Mouse (Mus musculus): ENCODE data around the gene D630039A03Rik. TPM values are rescaled to one million over a fixed set of nuclear protein-coding genes. Genes with fewer than 3 reads are reported as not detected.
"Not testable (repeated sequence)": the region's sequence is repeated elsewhere in the genome, so short reads cannot be mapped to it uniquely, and the experiment has no call there.

The D630039A03Rik gene
- polyA plus RNA-seq, 1 experiment from 2014 or later, result 0.11 TPM

GRCm38 (mm10) chr4:57901210-57901609 lies 14.9 kb downstream of the D630039A03Rik start:
- WGBS, result 12% methylated on average over 4 of the region's 4 CpGs
- Histone ChIP-seq H3K36me3 (replicated peaks) (peaks cover 8% of the 10 kb centered on the region; the same call in 1 of the 2 replicates), H3K4me3 (no peak overlapping the region), H3K27me3 (replicated peaks; ENCODE audit: low read depth, poor library complexity, severe bottlenecking) (no peaks in the 10 kb centered on the region), H3K9me3 (no peaks in the 10 kb centered on the region), H3K4me1 (peaks cover 16% of the 10 kb centered on the region), H3K27ac (replicated peaks) (no peak overlapping the region)
- peak; percentile 57 for DNase-seq (ENCODE audit: low spot score)

GRCm38 (mm10) chr4:57896631-57897030 lies 19.5 kb downstream of the D630039A03Rik start:
- Histone ChIP-seq H3K4me1 (peaks cover 33% of the 10 kb centered on the region), H3K27me3 (replicated peaks; ENCODE audit: low read depth, poor library complexity, severe bottlenecking) (no peaks in the 10 kb centered on the region), H3K27ac (replicated peaks) (no peak overlapping the region), H3K9me3 (no peaks in the 10 kb centered on the region), H3K36me3 (replicated peaks) (peaks cover 14% of the 10 kb centered on the region), H3K4me3 (no peak overlapping the region)
- no peak for DNase-seq (ENCODE audit: low spot score)
- WGBS, result 83% methylated on average over 3 of the region's 3 CpGs

GRCm38 (mm10) chr4:57895902-57896301 lies 20.2 kb downstream of the D630039A03Rik start:
- WGBS, result 59% methylated on average over 6 of the region's 6 CpGs
- Histone ChIP-seq H3K4me3 (no peak overlapping the region), H3K4me1 (peaks cover 40% of the 10 kb centered on the region), H3K9me3 (no peaks in the 10 kb centered on the region), H3K27me3 (replicated peaks; ENCODE audit: low read depth, poor library complexity, severe bottlenecking) (no peaks in the 10 kb centered on the region), H3K36me3 (replicated peaks) (peaks cover 14% of the 10 kb centered on the region), H3K27ac (replicated peaks) (no peak overlapping the region)
- no peak for DNase-seq (ENCODE audit: low spot score)

GRCm38 (mm10) chr4:57895140-57895539 lies 21.0 kb downstream of the D630039A03Rik start:
- DNase-seq (ENCODE audit: low spot score), result no peak
- WGBS, result 27% methylated on average over 5 of the region's 5 CpGs

GRCm38 (mm10) chr4:57892001-57892586 lies 24.0 kb downstream of the D630039A03Rik start:
- Histone ChIP-seq H3K4me3 (no peak overlapping the region), H3K36me3 (replicated peaks) (peaks cover 8% of the 10 kb centered on the region), H3K4me1 (peaks cover 39% of the 10 kb centered on the region), H3K27me3 (replicated peaks; ENCODE audit: low read depth, poor library complexity, severe bottlenecking) (no peaks in the 10 kb centered on the region), H3K9me3 (no peaks in the 10 kb centered on the region), H3K27ac (replicated peaks) (no peak overlapping the region)
- no peak for DNase-seq (ENCODE audit: low spot score)
- 78% methylated on average over 10 of the region's 10 CpGs for WGBS

More at GRCm38 (mm10) chr4:57895140-57895539, 21.0 kb downstream of the D630039A03Rik start:
- H3K27me3 ChIP-seq (replicated peaks; ENCODE audit: low read depth, poor library complexity, severe bottlenecking), result no peaks in the 10 kb centered on the region
- H3K36me3 ChIP-seq (replicated peaks), result peaks cover 14% of the 10 kb centered on the region
- peaks cover 40% of the 10 kb centered on the region for H3K4me1 ChIP-seq
- no peaks in the 10 kb centered on the region for H3K9me3 ChIP-seq
- H3K27ac ChIP-seq (replicated peaks), result peak overlapping the region; percentile 46; the same call in 1 of the 2 replicates
- H3K4me3 ChIP-seq, result no peak overlapping the region

GRCm38 (mm10) chr4:57889773-57890172 lies 26.3 kb downstream of the D630039A03Rik start:
- no peak overlapping the region for H3K4me3 ChIP-seq
- H3K36me3 ChIP-seq (replicated peaks), result peaks cover 6% of the 10 kb centered on the region
- H3K27me3 ChIP-seq (replicated peaks; ENCODE audit: low read depth, poor library complexity, severe bottlenecking), result no peaks in the 10 kb centered on the region
- no peak for DNase-seq (ENCODE audit: low spot score)
- H3K9me3 ChIP-seq, result no peaks in the 10 kb centered on the region
- peaks cover 29% of the 10 kb centered on the region for H3K4me1 ChIP-seq
- WGBS, result 89% methylated on average over 8 of the region's 8 CpGs
- no peak overlapping the region for H3K27ac ChIP-seq (replicated peaks)

- H3K36me3 ChIP-seq (replicated peaks); H3K27ac ChIP-seq (replicated peaks); H3K9me3 ChIP-seq; DNase-seq (ENCODE audit: low spot score); H3K27me3 ChIP-seq (replicated peaks; ENCODE audit: low read depth, poor library complexity, severe bottlenecking); H3K4me3 ChIP-seq: not testable (repeated sequence)
- H3K4me1 ChIP-seq, result peaks cover 29% of the 10 kb centered on the region
- 98% methylated on average over 1 of the region's 1 CpGs for WGBS
Observed at GRCm38 (mm10) chr4:57888978-57889377, 27.1 kb downstream of the D630039A03Rik start.

GRCm38 (mm10) chr4:57888246-57888645 lies 27.9 kb downstream of the D630039A03Rik start:
- Histone ChIP-seq H3K27me3 (replicated peaks; ENCODE audit: low read depth, poor library complexity, severe bottlenecking) (no peaks in the 10 kb centered on the region), H3K4me3 (no peak overlapping the region), H3K9me3 (no peaks in the 10 kb centered on the region), H3K36me3 (replicated peaks) (peaks cover 3% of the 10 kb centered on the region), H3K27ac (replicated peaks) (no peak overlapping the region), H3K4me1 (peaks cover 29% of the 10 kb centered on the region)
- WGBS, result 95% methylated on average over 2 of the region's 2 CpGs
- DNase-seq (ENCODE audit: low spot score), result no peak

GRCm38 (mm10) chr4:57886888-57887230 lies 29.2 kb downstream of the D630039A03Rik start:
- Histone ChIP-seq H3K36me3 (replicated peaks) (no peaks in the 10 kb centered on the region), H3K27ac (replicated peaks) (no peak overlapping the region), H3K9me3 (no peaks in the 10 kb centered on the region), H3K4me3 (no peak overlapping the region), H3K4me1 (peaks cover 20% of the 10 kb centered on the region), H3K27me3 (replicated peaks; ENCODE audit: low read depth, poor library complexity, severe bottlenecking) (no peaks in the 10 kb centered on the region)
- no peak for DNase-seq (ENCODE audit: low spot score)
- WGBS, result 88% methylated on average over 3 of the region's 3 CpGs

GRCm38 (mm10) chr4:57886066-57886887 lies 29.8 kb downstream of the D630039A03Rik start:
- WGBS, result 78% methylated on average over 11 of the region's 11 CpGs
- DNase-seq (ENCODE audit: low spot score), result no peak
- Histone ChIP-seq H3K4me1 (peaks cover 14% of the 10 kb centered on the region), H3K4me3 (no peak overlapping the region), H3K27ac (replicated peaks) (no peak overlapping the region), H3K27me3 (replicated peaks; ENCODE audit: low read depth, poor library complexity, severe bottlenecking) (no peaks in the 10 kb centered on the region), H3K36me3 (replicated peaks) (no peaks in the 10 kb centered on the region), H3K9me3 (no peaks in the 10 kb centered on the region)

GRCm38 (mm10) chr4:57885186-57885585 lies 30.9 kb downstream of the D630039A03Rik start:
- WGBS, result 76% methylated on average over 2 of the region's 2 CpGs
- no peak for DNase-seq (ENCODE audit: low spot score)
- Histone ChIP-seq H3K36me3 (replicated peaks) (no peaks in the 10 kb centered on the region), H3K4me1 (peaks cover 11% of the 10 kb centered on the region), H3K9me3 (no peaks in the 10 kb centered on the region), H3K4me3 (no peak overlapping the region), H3K27me3 (replicated peaks; ENCODE audit: low read depth, poor library complexity, severe bottlenecking) (no peaks in the 10 kb centered on the region), H3K27ac (replicated peaks) (no peak overlapping the region)

GRCm38 (mm10) chr4:57884511-57884910 lies 31.6 kb downstream of the D630039A03Rik start:
- no peak for DNase-seq (ENCODE audit: low spot score)
- Histone ChIP-seq H3K27ac (replicated peaks) (no peak overlapping the region), H3K4me3 (no peak overlapping the region), H3K27me3 (replicated peaks; ENCODE audit: low read depth, poor library complexity, severe bottlenecking) (no peaks in the 10 kb centered on the region), H3K36me3 (replicated peaks) (no peaks in the 10 kb centered on the region), H3K9me3 (no peaks in the 10 kb centered on the region), H3K4me1 (peaks cover 14% of the 10 kb centered on the region)
- 91% methylated on average over 3 of the region's 3 CpGs for WGBS
